Mouse (Mus musculus) cortical plate, adult 2 months (tissue): ENCODE measurements around the gene 9130213A22Rik.

Source experiments
- CTCF ChIP-seq: fragments of 200-500 bp; IDR thresholded peaks from 2 replicates; pipeline ENCODE4 v1.5.1; 2011; ENCODE audit warnings: mild to moderate bottlenecking, control low read depth, low read length; ENCODE audit not compliant: insufficient read depth; ENCODE audit errors: extremely low read depth
- POLR2A ChIP-seq: fragments of 200-500 bp; IDR thresholded peaks from 2 replicates; pipeline ENCODE4 v1.6.1; 2011; ENCODE audit warnings: mild to moderate bottlenecking, low read length, control low read depth; ENCODE audit not compliant: insufficient read depth; ENCODE audit errors: extremely low read depth

DNA sequence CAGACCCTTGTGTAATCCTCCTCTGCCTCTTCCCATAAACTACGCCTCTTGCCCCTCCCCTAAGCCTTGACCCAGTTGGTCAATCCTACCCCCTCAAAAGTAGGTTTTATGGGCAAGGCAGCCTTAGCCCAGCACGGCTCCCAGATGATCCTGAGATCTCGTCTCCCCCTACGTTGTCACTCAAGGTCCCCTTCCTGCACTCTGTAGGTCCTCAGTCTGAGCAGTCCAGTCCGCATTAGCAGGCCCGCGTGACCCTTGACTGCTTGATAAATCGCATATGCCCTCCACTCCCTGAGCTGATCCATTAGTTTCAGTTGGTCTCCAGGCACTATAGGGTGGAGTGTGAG is 12.2 kb upstream of the 9130213A22Rik start:
- no peak for TF ChIP-seq CTCF
- TF ChIP-seq POLR2A: no peak
